Mouse (Mus musculus) heart, adult 2 months (tissue): ENCODE measurements around the gene Grm1.

Source experiments
- CTCF ChIP-seq: fragments of 200-600 bp; IDR thresholded peaks from 2 replicates; pipeline ENCODE4 v1.8.1; 2022; ENCODE audit warnings: antibody characterized with exemption, mild to moderate bottlenecking, moderate library complexity
- EP300 ChIP-seq: fragments of 200-500 bp; IDR thresholded peaks from 2 replicates; pipeline ENCODE4 v1.6.1; 2011; ENCODE audit warnings: low read depth, low read length, control low read depth; ENCODE audit not compliant: insufficient read depth
- POLR2A ChIP-seq: fragments of 200-500 bp; IDR thresholded peaks from 2 replicates; pipeline ENCODE4 v1.6.1; 2011; ENCODE audit warnings: mild to moderate bottlenecking, low read depth, low read length, control low read depth; ENCODE audit not compliant: insufficient read depth

- TF ChIP-seq CTCF, result no peak
- no peak for TF ChIP-seq POLR2A
- no peak for TF ChIP-seq EP300
These were observed 319.1 kb downstream of the Grm1 start for GRCm38 (mm10) chr10:10763015-10763414.
